Mouse (Mus musculus) gastrocnemius, postnatal 10 days (tissue): Measurements from ENCODE around the gene Nav2. TPM values are rescaled to one million over a fixed set of nuclear protein-coding genes. Genes with fewer than 3 reads are reported as not detected.

ENCODE experiments used
- DNase-seq: peaks from one replicate; pipeline ENCODE4 v3.0.0; 2021; ENCODE audit warnings: mixed read lengths
- total RNA-seq, 2 experiments: library from RNA; stranded (reverse); gene quantifications; 2 replicates each; pipeline ENCODE4 v1.2.3; 2021

Nav2 gene
- total RNA-seq, 2 experiments from 2014 or later = 55.8 to 80.1 TPM

DNA sequence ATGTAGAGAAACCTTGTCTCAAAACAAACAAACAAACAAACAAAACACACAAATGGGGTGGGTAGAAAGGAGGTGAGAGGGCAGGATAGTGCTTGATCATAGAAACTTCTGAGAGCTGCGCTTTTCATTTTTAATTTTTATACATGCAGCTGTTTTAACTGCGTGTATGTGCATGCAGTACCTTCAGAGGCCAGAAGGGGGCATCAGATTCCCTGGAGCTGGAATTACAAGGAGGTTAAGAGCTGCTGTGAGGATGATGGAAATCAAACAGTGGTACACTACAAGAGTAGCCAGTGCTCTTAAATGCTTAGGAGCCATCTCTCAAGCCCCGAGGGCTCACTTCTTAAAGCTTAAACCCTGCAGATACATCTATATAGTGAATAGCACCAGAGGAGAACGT is 584.7 kb downstream of the Nav2 start:
- DNase-seq = peak; percentile 31

DNA sequence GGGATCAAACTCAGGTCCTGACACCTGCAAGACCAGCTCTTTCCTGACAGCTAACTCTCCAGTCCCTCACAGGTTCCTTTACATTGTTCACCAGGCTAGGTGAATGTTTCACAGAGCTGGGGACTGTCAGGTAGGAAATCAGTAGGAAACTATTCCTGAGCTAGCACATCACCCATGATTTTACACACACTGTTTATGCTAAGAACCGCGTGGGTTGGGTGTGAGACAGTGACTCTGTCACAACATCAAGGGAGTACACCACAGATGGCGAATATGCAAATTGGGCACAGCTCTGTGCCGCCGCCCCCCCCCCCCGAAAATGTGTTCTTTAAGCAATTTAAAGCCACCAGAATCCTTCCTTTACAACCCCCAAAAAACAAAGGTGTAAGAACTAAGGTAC is 586.1 kb downstream of the Nav2 start:
- no peak for DNase-seq

GRCm38 (mm10) chr7:49496111-49496510 is 587.6 kb downstream of the Nav2 start:
- no peak for DNase-seq

DNA sequence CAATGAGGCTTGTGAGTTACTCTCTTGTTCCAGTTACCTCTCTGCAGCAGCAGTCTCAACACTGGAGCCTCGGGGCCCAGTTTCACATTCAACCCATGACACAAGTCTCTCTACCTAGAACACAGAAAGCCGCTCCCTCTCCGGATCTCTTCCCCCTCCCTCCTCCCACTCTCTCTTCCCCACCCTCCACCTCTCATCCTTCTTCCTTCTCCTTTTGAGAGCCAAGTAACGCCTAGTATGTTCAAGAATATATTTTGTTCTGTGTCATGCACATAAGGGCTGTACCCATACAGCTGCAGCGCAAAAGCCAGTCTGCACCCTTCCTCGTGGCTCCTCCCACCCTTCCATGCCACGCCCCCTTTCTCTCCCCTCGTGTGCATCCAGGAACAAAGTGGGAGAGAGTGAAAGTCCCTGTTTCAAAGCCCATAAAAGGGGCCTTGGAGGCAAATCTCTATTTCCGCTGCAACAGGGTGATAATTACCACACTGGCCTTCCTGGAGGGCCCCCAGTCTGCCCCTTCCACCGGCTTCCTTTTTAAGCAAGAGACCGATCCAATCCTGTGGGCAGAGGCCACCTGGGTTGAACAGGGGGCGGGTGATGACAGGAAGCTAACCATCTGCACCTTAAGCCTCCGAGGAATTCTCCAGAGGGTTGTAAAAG is 588.4 kb downstream of the Nav2 start:
- no peak for DNase-seq

GRCm38 (mm10) chr7:49497426-49497892 is 588.9 kb downstream of the Nav2 start:
- no peak for DNase-seq

GRCm38 (mm10) chr7:49499598-49499997 is 591.1 kb downstream of the Nav2 start:
- no peak for DNase-seq

- no peak for DNase-seq
These were observed 592.4 kb downstream of the Nav2 start for GRCm38 (mm10) chr7:49500916-49501315.

- no peak for DNase-seq
These were observed 594.9 kb downstream of the Nav2 start for GRCm38 (mm10) chr7:49503419-49503818.

GRCm38 (mm10) chr7:49503881-49504280 is 595.4 kb downstream of the Nav2 start:
- no peak for DNase-seq

DNA sequence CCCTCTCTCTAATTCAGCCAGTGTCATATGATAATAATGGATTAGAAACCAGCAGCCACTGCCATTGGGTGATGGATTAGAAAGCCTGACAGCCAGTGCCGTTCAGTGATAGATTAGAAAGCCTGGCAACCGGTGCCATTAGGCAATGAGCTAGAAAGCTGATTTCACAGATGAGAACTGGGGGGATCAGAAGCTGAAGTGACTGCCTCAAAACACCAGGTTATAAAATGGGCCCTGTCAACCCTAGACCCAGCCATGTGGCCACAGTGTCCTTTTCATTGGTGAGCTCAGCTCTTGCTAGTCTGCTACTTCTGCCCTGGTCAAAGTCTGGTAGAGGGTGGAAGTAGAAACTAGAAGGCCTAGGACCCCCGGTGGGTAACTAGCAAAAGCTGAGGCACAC is 595.8 kb downstream of the Nav2 start:
- no peak for DNase-seq

- no peak for DNase-seq
These were observed 596.5 kb downstream of the Nav2 start for GRCm38 (mm10) chr7:49505024-49505423.

- no peak for DNase-seq
These were observed 597.7 kb downstream of the Nav2 start for GRCm38 (mm10) chr7:49506085-49506820.

DNA sequence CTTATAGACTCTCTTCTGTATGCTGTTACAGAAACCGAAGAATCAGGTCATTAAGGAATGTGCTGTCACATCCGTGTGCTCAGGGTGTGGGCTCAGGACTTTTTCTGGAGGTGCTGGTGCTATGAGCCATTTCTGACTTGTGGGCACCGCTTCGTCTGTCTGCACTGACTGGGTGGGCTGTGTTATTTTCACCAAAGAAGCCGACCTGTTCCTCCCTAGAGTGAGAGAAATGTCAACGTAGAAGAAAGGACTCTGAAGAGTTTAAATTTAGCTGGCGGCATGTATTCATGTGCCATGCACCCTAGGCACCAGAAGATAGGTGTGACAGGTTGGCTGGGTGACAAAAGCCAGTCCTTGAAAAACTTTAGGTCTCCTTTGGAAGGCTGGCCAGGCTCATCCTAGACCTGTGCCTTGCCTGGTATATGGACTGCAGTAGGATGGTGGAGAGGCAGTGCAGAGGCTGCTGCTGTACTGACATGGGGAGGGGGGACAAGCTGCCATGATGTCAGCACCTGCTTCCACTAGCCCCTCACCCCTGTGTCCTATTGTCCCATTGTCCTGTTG is 599.5 kb downstream of the Nav2 start:
- DNase-seq = no peak

GRCm38 (mm10) chr7:49511820-49512453 is 603.4 kb downstream of the Nav2 start:
- DNase-seq = no peak

GRCm38 (mm10) chr7:49513763-49514437 is 605.4 kb downstream of the Nav2 start:
- DNase-seq = no peak

- no peak for DNase-seq
These were observed 606.5 kb downstream of the Nav2 start for GRCm38 (mm10) chr7:49515012-49515411.

GRCm38 (mm10) chr7:49520504-49520903 is 612.0 kb downstream of the Nav2 start:
- DNase-seq = no peak

GRCm38 (mm10) chr7:49521349-49521748 is 612.8 kb downstream of the Nav2 start:
- DNase-seq = no peak

DNA sequence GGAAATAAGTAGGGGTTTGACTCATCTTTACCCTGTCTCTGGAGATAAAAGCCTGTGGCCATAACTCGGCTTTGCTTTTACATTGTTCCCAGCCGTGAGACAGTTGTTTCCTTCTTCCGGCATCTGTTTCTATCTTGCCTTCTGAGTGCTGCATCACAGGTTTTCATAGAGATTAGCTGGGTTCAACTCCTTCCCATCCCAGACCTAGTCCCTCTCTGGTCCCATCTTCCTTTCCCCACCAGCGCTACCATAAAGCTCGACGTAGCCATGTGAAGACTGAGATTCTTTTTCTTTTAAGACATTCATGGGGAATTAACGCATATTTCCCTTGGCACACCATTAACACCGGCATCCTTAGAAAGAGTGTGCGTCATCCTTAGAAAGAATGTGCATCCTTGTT is 613.5 kb downstream of the Nav2 start:
- DNase-seq = no peak

DNA sequence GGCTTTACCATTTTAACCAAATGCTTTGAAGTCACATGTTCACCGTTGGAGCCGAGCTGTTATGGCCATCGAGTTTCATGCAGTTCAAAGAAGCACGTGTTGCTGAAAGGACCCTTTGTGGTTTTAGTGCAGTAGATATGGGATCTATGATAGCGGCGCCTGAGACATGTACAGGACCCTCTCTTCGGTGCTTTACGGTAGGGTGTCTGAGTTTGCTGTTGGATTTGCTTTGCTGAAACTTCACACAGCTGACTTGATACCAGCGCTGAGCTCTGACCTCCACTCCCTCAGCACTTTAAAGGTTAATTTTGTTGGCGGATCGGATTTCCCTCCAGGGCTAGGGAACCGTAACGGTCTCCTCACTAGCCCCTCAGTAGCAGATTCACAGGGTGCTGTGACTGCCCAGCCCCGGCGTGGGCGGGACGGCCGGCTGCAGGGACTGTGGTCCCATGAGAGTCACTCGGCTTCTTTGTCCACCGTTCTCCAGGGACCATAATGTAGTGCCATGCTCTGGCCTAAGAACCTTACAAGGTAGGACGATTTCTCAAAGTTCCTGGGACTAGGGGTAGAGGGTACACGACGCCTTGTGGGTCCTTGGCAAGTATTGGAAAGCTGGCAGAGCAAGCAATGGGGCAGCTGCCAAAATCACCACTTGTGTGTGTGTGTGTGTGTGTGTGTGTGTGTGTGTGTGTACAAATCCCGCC is 614.0 kb downstream of the Nav2 start:
- DNase-seq = no peak

DNA sequence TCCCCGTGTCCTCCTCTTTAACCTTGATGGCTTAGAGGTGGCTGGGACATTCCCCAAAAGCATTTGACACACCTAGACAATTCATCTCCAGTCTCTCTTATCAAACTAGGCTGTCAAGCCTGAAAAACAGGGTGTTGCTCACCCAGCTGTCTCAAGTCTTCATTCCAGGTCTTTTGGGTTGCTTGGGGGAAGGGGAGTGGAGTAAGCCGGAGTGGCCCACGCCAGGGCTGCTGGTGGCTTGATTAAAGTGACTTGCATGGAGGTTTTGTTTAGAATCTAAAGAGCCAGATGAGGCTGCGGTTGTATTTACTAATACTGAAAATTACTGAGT is 614.6 kb downstream of the Nav2 start:
- DNase-seq = no peak

GRCm38 (mm10) chr7:49523729-49524128 is 615.2 kb downstream of the Nav2 start:
- DNase-seq = no peak
